Mouse (Mus musculus): ENCODE data around the gene Slc46a3. TPM values are rescaled to one million over a fixed set of nuclear protein-coding genes. Genes with fewer than 3 reads are reported as not detected.

Gene Slc46a3
- 10 to 100 TPM in 1 of 2 experiments, 1 to 10 TPM in 1; 9.0 to 10.6 TPM for total RNA-seq (2021)
- long read RNA-seq, experiment 1, transcript Slc46a3-201 (6 exons, 2,434 nt): major isoform, 7 of 10 reads
- long read RNA-seq, experiment 1, partial matches to known transcripts: 0 of 10 reads
- long read RNA-seq, experiment 1, other reads (novel, unspliced or antisense): 1 of 10 reads
- long read RNA-seq, experiment 2, partial matches to known transcripts: 1 of 11 reads
- long read RNA-seq, experiment 2, other reads (novel, unspliced or antisense): 4 of 11 reads

- Histone ChIP-seq H3K4me3 (peak within 1 kb of the TSS; percentile 88), H3K27ac (peak within 1 kb of the TSS; percentile 91)
- peak; percentile 65 for TF ChIP-seq CTCF (IDR thresholded peaks at IDR 0.05)
- intact Hi-C loops (cut with DNase I): loop anchor here (2.0 kb wide), 1 partner anchor 34 kb away; the partner anchor contains the start of gene Pomp
- peak; percentile 97 for DNase-seq
Measured at GRCm38 (mm10) chr5:147894455-147895076, at the start of gene Slc46a3. Gene Slc46a3, minus strand, starts transcription at chr5:147894815.

GRCm38 (mm10) chr5:147939226-147939625 is 44.6 kb upstream of the Slc46a3 start:
- intact Hi-C loops (cut with DNase I): no loop called here
- Histone ChIP-seq H3K27ac (no peak overlapping the region), H3K4me3 (no peak overlapping the region)
- DNase-seq: no peak
- TF ChIP-seq CTCF (IDR thresholded peaks at IDR 0.05): no peak

GRCm38 (mm10) chr5:147935096-147935495 is 40.5 kb upstream of the Slc46a3 start:
- Histone ChIP-seq H3K4me3 (no peak overlapping the region), H3K27ac (no peak overlapping the region)
- no peak for TF ChIP-seq CTCF (IDR thresholded peaks at IDR 0.05)
- no peak for DNase-seq
- intact Hi-C loops (cut with DNase I): no loop called here

- DNase-seq: no peak
- intact Hi-C loops (cut with DNase I): no loop called here
- TF ChIP-seq CTCF (IDR thresholded peaks at IDR 0.05): peak; percentile 45
- no peak overlapping the region for H3K27ac ChIP-seq
- H3K4me3 ChIP-seq: no peak overlapping the region
Measured at GRCm38 (mm10) chr5:147928668-147929497, 34.3 kb upstream of the Slc46a3 start.

- TF ChIP-seq CTCF (IDR thresholded peaks at IDR 0.05): peak; percentile 52
- intact Hi-C loops (cut with DNase I): no loop called here
- no peak overlapping the region for H3K27ac ChIP-seq
- no peak overlapping the region for H3K4me3 ChIP-seq
- DNase-seq: no peak
Measured at GRCm38 (mm10) chr5:147925935-147926604, 31.5 kb upstream of the Slc46a3 start.

GRCm38 (mm10) chr5:147924621-147925020 is 30.0 kb upstream of the Slc46a3 start:
- Histone ChIP-seq H3K4me3 (no peak overlapping the region), H3K27ac (no peak overlapping the region)
- intact Hi-C loops (cut with DNase I): no loop called here
- no peak for TF ChIP-seq CTCF (IDR thresholded peaks at IDR 0.05)
- no peak for DNase-seq

GRCm38 (mm10) chr5:147918044-147918846 is 23.6 kb upstream of the Slc46a3 start:
- Histone ChIP-seq H3K27ac (no peak overlapping the region), H3K4me3 (0 out of 2 replicates have a peak overlapping the region, but pooled peaks have one; percentile 7)
- no peak for DNase-seq
- no peak for TF ChIP-seq CTCF (IDR thresholded peaks at IDR 0.05)
- intact Hi-C loops (cut with DNase I): no loop called here

GRCm38 (mm10) chr5:147916171-147916570 is 21.6 kb upstream of the Slc46a3 start:
- TF ChIP-seq CTCF (IDR thresholded peaks at IDR 0.05): no peak
- no peak for DNase-seq
- no peak overlapping the region for H3K4me3 ChIP-seq
- no peak overlapping the region for H3K27ac ChIP-seq
- intact Hi-C loops (cut with DNase I): no loop called here

GRCm38 (mm10) chr5:147915038-147915566 is 20.5 kb upstream of the Slc46a3 start:
- no peak for DNase-seq
- H3K27ac ChIP-seq: no peak overlapping the region
- TF ChIP-seq CTCF (IDR thresholded peaks at IDR 0.05): peak; percentile 25; the same call in 1 of the 2 replicates
- no peak overlapping the region for H3K4me3 ChIP-seq
- intact Hi-C loops (cut with DNase I): no loop called here

GRCm38 (mm10) chr5:147913241-147913842 is 18.7 kb upstream of the Slc46a3 start:
- Histone ChIP-seq H3K27ac (no peak overlapping the region), H3K4me3 (no peak overlapping the region)
- TF ChIP-seq CTCF (IDR thresholded peaks at IDR 0.05): no peak
- intact Hi-C loops (cut with DNase I): no loop called here
- no peak for DNase-seq

- intact Hi-C loops (cut with DNase I): no loop called here
- DNase-seq: no peak
- TF ChIP-seq CTCF (IDR thresholded peaks at IDR 0.05): no peak
- Histone ChIP-seq H3K4me3 (no peak overlapping the region), H3K27ac (no peak overlapping the region)
Measured at GRCm38 (mm10) chr5:147911744-147912143, 17.1 kb upstream of the Slc46a3 start.
